Mouse (Mus musculus): ENCODE measurements around the gene Ets1. TPM values are rescaled to one million over a fixed set of nuclear protein-coding genes. Genes with fewer than 3 reads are reported as not detected.

Ets1 gene
- total and polyA plus RNA-seq, 3 experiments, result 0.05 TPM; not detected in 2

DNA sequence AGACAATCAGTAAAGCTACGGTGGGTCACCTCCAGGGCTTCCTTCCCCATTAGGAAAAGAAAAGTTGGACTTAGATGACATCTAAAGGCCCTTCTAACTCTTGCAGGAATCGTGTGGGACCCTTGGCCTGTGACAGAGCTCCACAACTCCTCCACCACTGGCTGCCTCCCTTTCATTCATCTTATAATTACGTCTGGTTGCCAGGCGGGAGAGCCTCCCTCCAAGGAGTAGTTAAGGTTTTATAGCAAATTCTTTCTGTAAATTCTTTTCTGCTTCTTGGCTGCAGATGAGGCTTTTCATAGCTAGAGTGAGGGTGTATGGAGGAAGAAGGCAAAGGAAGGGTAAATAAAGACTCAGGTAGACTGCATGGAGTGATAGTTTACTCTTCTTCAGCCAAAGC lies 77.8 kb downstream of the Ets1 start:
- TF ChIP-seq POLR2AphosphoS5 (IDR thresholded peaks at IDR 0.05; ENCODE audit: insufficient replicate concordance, low read depth, low read length), result no peak
- Histone ChIP-seq H3K9me3 (replicated peaks) (0 out of 2 replicates have a peak, but pooled peaks cover 9% of the 10 kb centered on the region), H3K36me3 (replicated peaks) (no peaks in the 10 kb centered on the region), H3K27me3 (ENCODE audit: insufficient read depth, low read length) (0 out of 2 replicates have a peak, but pooled peaks cover 2% of the 10 kb centered on the region), H3K4me3 (ENCODE audit: low read depth, low read length) (no peak overlapping the region), H3K4me1 (ENCODE audit: insufficient read depth, low read depth, low read length) (no peaks in the 10 kb centered on the region)
- DNase-seq (ENCODE audit: low spot score) (no peak), ATAC-seq (ENCODE audit: extremely low read depth, insufficient number of reproducible peaks, low FRiP score, poor library complexity, severe bottlenecking) (no peak)

DNA sequence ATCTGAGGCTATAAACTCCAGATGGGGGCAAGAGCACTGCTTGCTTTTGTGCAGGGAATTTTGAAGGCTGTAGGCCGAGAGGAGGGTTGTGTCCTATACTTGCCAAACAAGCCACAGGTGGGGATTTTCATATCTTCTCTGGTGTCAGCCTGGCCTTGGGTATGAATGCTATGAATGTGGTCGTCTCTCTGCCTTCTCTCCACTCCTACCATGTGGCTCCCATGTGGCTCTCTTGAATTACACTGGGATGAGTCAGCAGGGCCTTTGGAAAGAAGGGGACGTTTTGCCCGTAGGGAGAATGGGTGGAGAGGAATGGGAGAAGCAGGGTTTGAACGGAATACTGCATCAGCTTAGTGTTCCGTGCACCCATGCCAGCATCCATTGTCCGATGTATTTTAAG lies 78.5 kb downstream of the Ets1 start:
- H3K4me1 ChIP-seq (ENCODE audit: insufficient read depth, low read depth, low read length), result no peaks in the 10 kb centered on the region
- TF ChIP-seq TAL1 (conservative IDR thresholded peaks at IDR 0.05; ENCODE audit: low read depth, low read length), result no peak
- no peak for TF ChIP-seq GATA2 (IDR thresholded peaks at IDR 0.05; ENCODE audit: borderline replicate concordance, low read depth, low read length)
- TF ChIP-seq CTCF (IDR thresholded peaks at IDR 0.05; ENCODE audit: low read depth, low read length), result no peak
- no peak for TF ChIP-seq POLR2AphosphoS5 (IDR thresholded peaks at IDR 0.05; ENCODE audit: insufficient replicate concordance, low read depth, low read length)
- TF ChIP-seq GATA1 (IDR thresholded peaks at IDR 0.05; ENCODE audit: borderline replicate concordance, low read length), result no peak
- H3K27me3 ChIP-seq (ENCODE audit: insufficient read depth, low read length), result 0 out of 2 replicates have a peak, but pooled peaks cover 2% of the 10 kb centered on the region
- no peak overlapping the region for H3K4me3 ChIP-seq (ENCODE audit: low read depth, low read length)
- DNase-seq (ENCODE audit: low spot score) (no peak), ATAC-seq (ENCODE audit: extremely low read depth, insufficient number of reproducible peaks, low FRiP score, poor library complexity, severe bottlenecking) (no peak)
- no peaks in the 10 kb centered on the region for H3K36me3 ChIP-seq (replicated peaks)
- 0 out of 2 replicates have a peak, but pooled peaks cover 9% of the 10 kb centered on the region for H3K9me3 ChIP-seq (replicated peaks)

DNA sequence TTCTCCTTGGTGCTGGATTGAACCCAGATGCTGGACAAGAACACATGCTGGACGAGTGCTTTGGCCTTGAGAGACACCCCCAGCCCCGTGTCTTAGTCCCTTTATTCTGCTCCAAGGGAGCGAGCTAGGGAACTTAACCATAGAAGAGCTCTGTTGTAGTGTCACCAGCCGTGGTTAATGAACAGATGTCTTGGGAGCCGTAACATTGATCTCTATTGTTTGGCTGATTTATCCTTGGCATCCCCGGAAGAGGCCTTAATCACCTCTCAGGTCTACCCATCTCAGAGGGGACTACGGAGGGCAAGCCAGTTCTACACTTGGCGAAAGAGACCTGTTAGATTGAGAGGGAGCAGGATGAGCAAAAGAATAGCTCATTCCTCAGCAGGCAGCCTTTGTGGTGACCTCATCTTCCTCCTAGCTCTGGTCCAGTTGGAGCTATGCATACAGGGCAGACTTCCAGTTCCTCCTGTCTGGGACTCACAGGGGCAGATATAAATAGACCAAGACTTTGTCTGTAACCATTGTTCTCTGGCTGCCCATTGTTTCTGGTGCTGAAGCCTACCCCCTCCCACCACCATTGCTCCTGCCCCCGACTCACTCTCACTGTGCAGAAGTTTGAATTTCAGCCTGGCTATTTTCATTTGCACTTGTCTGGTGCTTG lies 79.9 kb downstream of the Ets1 start:
- H3K4me1 ChIP-seq (ENCODE audit: insufficient read depth, low read depth, low read length), result no peaks in the 10 kb centered on the region
- H3K27me3 ChIP-seq (ENCODE audit: insufficient read depth, low read length), result 0 out of 2 replicates have a peak, but pooled peaks cover 2% of the 10 kb centered on the region
- 0 out of 2 replicates have a peak, but pooled peaks cover 9% of the 10 kb centered on the region for H3K9me3 ChIP-seq (replicated peaks)
- H3K4me3 ChIP-seq (ENCODE audit: low read depth, low read length), result no peak overlapping the region
- no peak for DNase-seq (ENCODE audit: low spot score)
- ATAC-seq (ENCODE audit: extremely low read depth, insufficient number of reproducible peaks, low FRiP score, poor library complexity, severe bottlenecking), result no peak
- no peaks in the 10 kb centered on the region for H3K36me3 ChIP-seq (replicated peaks)
- TF ChIP-seq CTCF (IDR thresholded peaks at IDR 0.05; ENCODE audit: low read depth, low read length), result no peak
- no peak for TF ChIP-seq TAL1 (conservative IDR thresholded peaks at IDR 0.05; ENCODE audit: low read depth, low read length)
- no peak for TF ChIP-seq GATA2 (IDR thresholded peaks at IDR 0.05; ENCODE audit: borderline replicate concordance, low read depth, low read length)
- no peak for TF ChIP-seq POLR2AphosphoS5 (IDR thresholded peaks at IDR 0.05; ENCODE audit: insufficient replicate concordance, low read depth, low read length)
- no peak for TF ChIP-seq GATA1 (IDR thresholded peaks at IDR 0.05; ENCODE audit: borderline replicate concordance, low read length)

DNA sequence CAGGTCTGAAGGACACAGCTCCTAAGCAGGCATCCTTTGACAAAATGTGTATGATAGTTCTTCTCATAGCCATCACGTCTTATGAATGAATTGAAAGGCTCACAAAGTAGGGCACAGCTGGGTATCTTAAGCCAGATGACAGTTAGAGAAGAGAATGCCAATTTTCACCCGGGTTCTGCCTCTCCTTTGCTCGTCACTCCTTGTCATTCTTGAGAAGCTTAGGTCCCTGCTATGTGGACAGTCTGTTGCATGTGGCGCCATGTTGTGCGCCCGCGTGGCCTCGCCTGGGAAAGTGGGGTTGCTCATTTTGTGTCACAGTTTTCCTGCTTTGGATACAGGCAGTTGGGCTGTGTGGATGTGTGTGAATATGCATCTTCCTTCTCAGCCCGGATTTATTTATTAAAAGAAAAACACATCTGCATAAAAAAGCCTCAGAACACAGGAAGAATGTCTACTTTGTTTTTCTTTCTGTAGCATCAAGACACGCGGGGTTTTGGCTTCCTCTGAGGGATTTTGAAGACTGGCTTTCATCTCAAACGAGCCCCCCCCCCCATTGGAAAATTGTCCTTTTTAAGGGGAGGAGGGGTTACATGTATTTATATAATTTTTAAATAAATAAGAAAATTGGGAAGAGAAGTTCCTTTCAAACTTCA lies 81.4 kb downstream of the Ets1 start:
- H3K36me3 ChIP-seq (replicated peaks), result no peaks in the 10 kb centered on the region
- H3K27me3 ChIP-seq (ENCODE audit: insufficient read depth, low read length), result 0 out of 2 replicates have a peak, but pooled peaks cover 2% of the 10 kb centered on the region
- H3K4me1 ChIP-seq (ENCODE audit: insufficient read depth, low read depth, low read length), result no peaks in the 10 kb centered on the region
- H3K9me3 ChIP-seq (replicated peaks), result 0 out of 2 replicates have a peak, but pooled peaks cover 4% of the 10 kb centered on the region
- DNase-seq (ENCODE audit: low spot score) (no peak), ATAC-seq (ENCODE audit: extremely low read depth, insufficient number of reproducible peaks, low FRiP score, poor library complexity, severe bottlenecking) (no peak)
- no peak overlapping the region for H3K4me3 ChIP-seq (ENCODE audit: low read depth, low read length)
- TF ChIP-seq POLR2AphosphoS5 (IDR thresholded peaks at IDR 0.05; ENCODE audit: insufficient replicate concordance, low read depth, low read length), result no peak
- no peak for TF ChIP-seq GATA1 (IDR thresholded peaks at IDR 0.05; ENCODE audit: borderline replicate concordance, low read length)
- TF ChIP-seq CTCF (IDR thresholded peaks at IDR 0.05; ENCODE audit: low read depth, low read length), result no peak
- no peak for TF ChIP-seq GATA2 (IDR thresholded peaks at IDR 0.05; ENCODE audit: borderline replicate concordance, low read depth, low read length)
- TF ChIP-seq TAL1 (conservative IDR thresholded peaks at IDR 0.05; ENCODE audit: low read depth, low read length), result no peak

DNA sequence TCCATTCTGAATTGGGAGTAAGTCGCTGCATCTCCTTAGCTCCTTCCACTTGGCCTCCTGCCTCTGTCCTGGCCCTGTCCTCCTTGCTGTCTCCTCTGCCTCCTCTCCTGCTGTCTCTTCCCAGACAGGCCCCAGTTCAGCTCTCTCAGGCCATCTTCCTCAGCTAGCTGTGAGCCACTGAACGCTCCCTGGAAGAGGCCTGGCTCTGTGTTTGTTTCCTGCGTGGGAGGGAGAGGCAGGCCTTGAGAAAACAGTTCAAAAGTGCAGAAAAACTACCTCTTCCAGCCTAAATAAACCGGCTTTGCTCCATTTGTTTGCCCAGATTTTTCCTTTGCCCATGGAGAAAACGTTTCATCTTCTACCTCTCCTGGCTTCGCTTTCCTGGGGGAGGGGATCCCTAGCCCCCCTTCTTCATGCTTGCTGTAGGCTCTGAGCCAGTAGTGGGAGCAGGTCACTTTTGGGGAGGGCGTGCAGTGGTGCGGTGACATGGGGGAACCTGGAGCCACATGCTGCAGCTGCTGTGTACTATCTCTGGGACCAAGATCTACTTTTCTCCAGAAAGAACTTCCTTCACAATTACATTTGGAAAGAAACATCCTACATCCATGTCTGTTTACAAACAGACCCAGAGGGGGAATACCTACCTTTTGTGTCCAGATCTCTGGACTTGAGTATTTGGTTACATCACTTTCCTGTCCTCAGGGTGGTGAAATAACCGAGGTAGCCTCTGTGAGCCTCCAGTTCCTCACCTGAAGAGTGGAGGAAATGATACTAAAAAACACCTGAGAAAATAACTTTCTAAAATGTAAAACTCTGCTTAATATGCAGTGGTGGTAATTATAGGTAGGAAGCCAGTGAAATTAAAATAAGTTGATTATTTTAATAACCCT lies 82.2 kb downstream of the Ets1 start:
- Histone ChIP-seq H3K9me3 (replicated peaks) (0 out of 2 replicates have a peak, but pooled peaks cover 2% of the 10 kb centered on the region), H3K4me3 (ENCODE audit: low read depth, low read length) (no peak overlapping the region), H3K27me3 (ENCODE audit: insufficient read depth, low read length) (0 out of 2 replicates have a peak, but pooled peaks cover 2% of the 10 kb centered on the region), H3K36me3 (replicated peaks) (no peaks in the 10 kb centered on the region), H3K4me1 (ENCODE audit: insufficient read depth, low read depth, low read length) (no peaks in the 10 kb centered on the region)
- DNase-seq (ENCODE audit: low spot score) (no peak), ATAC-seq (ENCODE audit: extremely low read depth, insufficient number of reproducible peaks, low FRiP score, poor library complexity, severe bottlenecking) (no peak)
- no peak for TF ChIP-seq CTCF (IDR thresholded peaks at IDR 0.05; ENCODE audit: low read depth, low read length)
- no peak for TF ChIP-seq TAL1 (conservative IDR thresholded peaks at IDR 0.05; ENCODE audit: low read depth, low read length)
- no peak for TF ChIP-seq POLR2AphosphoS5 (IDR thresholded peaks at IDR 0.05; ENCODE audit: insufficient replicate concordance, low read depth, low read length)
- no peak for TF ChIP-seq GATA2 (IDR thresholded peaks at IDR 0.05; ENCODE audit: borderline replicate concordance, low read depth, low read length)
- no peak for TF ChIP-seq GATA1 (IDR thresholded peaks at IDR 0.05; ENCODE audit: borderline replicate concordance, low read length)

DNA sequence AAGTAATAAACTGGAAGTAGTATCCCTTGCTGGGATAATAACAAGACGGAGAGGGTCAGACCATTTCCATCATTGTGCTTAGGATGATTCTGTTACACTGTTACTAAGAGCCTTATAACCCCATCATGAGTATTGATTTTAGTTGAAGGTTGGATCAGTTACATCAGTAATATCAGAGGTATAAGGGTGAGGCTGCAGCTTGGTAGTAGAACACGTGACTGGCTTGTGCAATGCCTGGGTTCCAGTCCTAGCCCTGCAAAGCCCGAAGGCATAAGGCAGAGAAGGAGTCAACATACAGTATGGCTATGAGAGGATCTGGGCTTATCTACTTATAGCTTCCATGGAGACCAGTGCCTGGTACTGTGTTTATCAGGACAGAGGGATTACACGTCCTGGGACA lies 82.8 kb downstream of the Ets1 start:
- DNase-seq (ENCODE audit: low spot score), result no peak
- ATAC-seq (ENCODE audit: extremely low read depth, insufficient number of reproducible peaks, low FRiP score, poor library complexity, severe bottlenecking), result no peak

More for the DNA sequence above, 82.8 kb downstream of the Ets1 start:
- Histone ChIP-seq H3K36me3 (replicated peaks) (no peaks in the 10 kb centered on the region), H3K27me3 (ENCODE audit: insufficient read depth, low read length) (0 out of 2 replicates have a peak, but pooled peaks cover 2% of the 10 kb centered on the region), H3K9me3 (replicated peaks) (0 out of 2 replicates have a peak, but pooled peaks cover 2% of the 10 kb centered on the region), H3K4me3 (ENCODE audit: low read depth, low read length) (no peak overlapping the region), H3K4me1 (ENCODE audit: insufficient read depth, low read depth, low read length) (no peaks in the 10 kb centered on the region)
- TF ChIP-seq POLR2AphosphoS5 (IDR thresholded peaks at IDR 0.05; ENCODE audit: insufficient replicate concordance, low read depth, low read length) (no peak), CTCF (IDR thresholded peaks at IDR 0.05; ENCODE audit: low read depth, low read length) (no peak), TAL1 (conservative IDR thresholded peaks at IDR 0.05; ENCODE audit: low read depth, low read length) (no peak)

All from G1E (cell line).